36 mouse cellular contexts compared by ENCODE assay signal in the genomic region with DNA sequence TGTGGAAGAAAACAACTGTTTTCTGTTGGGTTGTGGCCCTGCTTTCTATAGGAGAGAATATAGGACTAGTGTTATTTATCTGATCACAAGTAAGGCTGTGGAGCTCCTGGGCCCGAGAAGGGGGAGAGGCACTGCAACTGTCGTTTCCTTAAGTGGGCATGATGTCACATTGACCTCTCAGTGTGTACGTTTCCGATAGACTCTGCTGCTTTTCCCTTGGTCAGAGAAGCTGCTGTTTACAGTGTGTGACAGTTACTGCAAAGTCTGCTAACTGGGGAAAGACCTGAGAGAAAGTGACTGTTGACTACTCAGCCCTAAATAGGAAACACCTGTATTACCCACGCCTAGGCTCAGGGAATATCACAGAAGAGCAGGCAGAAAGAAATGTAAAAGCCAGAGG. TPM values are rescaled to one million over a fixed set of nuclear protein-coding genes. Genes with fewer than 3 reads are reported as not detected.
DNase-seq lines count a peak whose midpoint lies in the region; ATAC-seq and TF ChIP-seq lines count a peak whose summit lies in the region.
"Had no signal": no experiment of that assay in that cellular context is flagged by ENCODE, and none has a peak within 500 bp of the region (broad histone marks: within the 10 kb centered on the region; RNA-seq: fewer than 3 reads in every experiment).

No protein-coding gene starts in this region.

- DNase-seq in heart, postnatal 0 days (ENCODE audit: low spot score) = no peak
- DNase-seq in heart, adult 11 months = no peak
- DNase-seq in 416B (ENCODE audit: low read depth) = peak; percentile 90
- DNase-seq in embryonic facial prominence, embryonic 10.5 days (ENCODE audit: low spot score) = no peak
- peak; percentile 53 for DNase-seq in thymus, postnatal 0 days (ENCODE audit: low spot score)
- DNase-seq in right cerebral cortex, postnatal 4 days = no peak
- no peak for DNase-seq in urinary bladder, postnatal 4 days (ENCODE audit: low spot score in 2 of 2)
- DNase-seq: adrenal gland, adult 2 months; B cell, adult 2 months; cerebellum, adult 2 months; cerebellum, postnatal 14 days; forebrain, postnatal 0 days; gastrocnemius, postnatal 10 days; heart, postnatal 4 days; kidney, adult 18-20 months; kidney, postnatal 25 days; liver, embryonic 13.5 days; lung, adult 2 months; lung, postnatal 10 days; right cerebral cortex, postnatal 25 days; spleen, adult 18-20 months had no signal

- peak overlapping the region; percentile 15; the same call in 1 of the 2 replicates for H3K27ac ChIP-seq in heart, postnatal 0 days (ENCODE audit: low read depth)
- H3K27ac ChIP-seq in embryonic facial prominence, embryonic 10.5 days (replicated peaks) = 0 out of 2 replicates have a peak overlapping the region, but pooled peaks have one; percentile 19
- H3K27ac ChIP-seq: forebrain, embryonic 12.5 days; kidney, embryonic 15.5 days; left cerebral cortex, adult 2 months; limb, embryonic 12.5 days; liver, embryonic 13.5 days; stomach, postnatal 0 days had no signal

- no peak for ATAC-seq in heart, postnatal 0 days (ENCODE audit: insufficient read depth, low read depth)
- ATAC-seq in erythroblast, adult 5-6 weeks (replicated peaks; ENCODE audit: low FRiP score, poor library complexity, severe bottlenecking) = no peak
- ATAC-seq: forebrain, postnatal 0 days; hindbrain, embryonic 16.5 days; midbrain, embryonic 16.5 days had no signal

- no peak overlapping the region for H3K9ac ChIP-seq in heart, postnatal 0 days (replicated peaks; ENCODE audit: low read depth, low read length)
- H3K9ac ChIP-seq: forebrain, embryonic 12.5 days; forebrain, postnatal 0 days; kidney, embryonic 15.5 days; limb, embryonic 12.5 days; liver, embryonic 13.5 days had no signal

- H3K36me3 ChIP-seq in heart, postnatal 0 days (replicated peaks; ENCODE audit: control insufficient read depth, insufficient read depth, low read length) = no peaks in the 10 kb centered on the region
- H3K36me3 ChIP-seq in embryonic facial prominence, embryonic 10.5 days (replicated peaks) = no peaks in the 10 kb centered on the region
- H3K36me3 ChIP-seq: forebrain, embryonic 12.5 days; kidney, embryonic 15.5 days; limb, embryonic 12.5 days; liver, embryonic 13.5 days had no signal

- no peak for TF ChIP-seq CTCF in heart, postnatal 0 days (IDR thresholded peaks at IDR 0.05; ENCODE audit: low read depth)

- H3K4me2 ChIP-seq in heart, postnatal 0 days (ENCODE audit: low read depth, low read length) = no peak overlapping the region
- H3K4me2 ChIP-seq: forebrain, embryonic 12.5 days; kidney, embryonic 15.5 days; limb, embryonic 12.5 days; liver, embryonic 13.5 days; midbrain, embryonic 11.5 days had no signal

- H3K4me3 ChIP-seq in heart, postnatal 0 days (ENCODE audit: low read depth, low read length) = no peak overlapping the region
- H3K4me3 ChIP-seq in embryonic facial prominence, embryonic 10.5 days = no peak overlapping the region
- H3K4me3 ChIP-seq: forebrain, embryonic 12.5 days; kidney, embryonic 15.5 days; left cerebral cortex, adult 2 months; limb, embryonic 12.5 days; liver, embryonic 13.5 days had no signal

- H3K27me3 ChIP-seq in heart, postnatal 0 days (ENCODE audit: control insufficient read depth, insufficient read depth, low read length) = no peaks in the 10 kb centered on the region
- H3K27me3 ChIP-seq in embryonic facial prominence, embryonic 10.5 days (replicated peaks; ENCODE audit: low read depth, poor library complexity, severe bottlenecking) = no peaks in the 10 kb centered on the region
- H3K27me3 ChIP-seq: kidney, embryonic 15.5 days; limb, embryonic 12.5 days; liver, embryonic 13.5 days had no signal

- 22% methylated on average over 5 of the region's 5 CpGs for WGBS in heart, postnatal 0 days
- 32% methylated on average over 5 of the region's 5 CpGs for WGBS in embryonic facial prominence, embryonic 10.5 days

- no peaks in the 10 kb centered on the region for H3K4me1 ChIP-seq in heart, postnatal 0 days (ENCODE audit: control insufficient read depth, insufficient read depth)
- peaks cover 27% of the 10 kb centered on the region for H3K4me1 ChIP-seq in embryonic facial prominence, embryonic 10.5 days

- no peaks in the 10 kb centered on the region for H3K9me3 ChIP-seq in heart, postnatal 0 days (replicated peaks; ENCODE audit: control insufficient read depth, low read length)
- H3K9me3 ChIP-seq in embryonic facial prominence, embryonic 10.5 days = no peaks in the 10 kb centered on the region
- H3K9me3 ChIP-seq: forebrain, embryonic 12.5 days; kidney, embryonic 15.5 days; limb, embryonic 12.5 days; liver, embryonic 13.5 days had no signal

- no peak for TF ChIP-seq EP300 in heart, postnatal 0 days (IDR thresholded peaks at IDR 0.05; ENCODE audit: low read depth)

RNA-seq across cellular contexts. Expression of a gene that starts 3.9 kb away (rescaled TPM):
- total RNA-seq in heart, postnatal 0 days (2014; rRNA removed; ENCODE audit: low replicate concordance) = 38.1 and 46.2 TPM in 2 replicates
- 49.8 and 53.9 TPM in 2 replicates for polyA plus RNA-seq in heart, postnatal 0 days (2015; fragmentation: Nextera tagmentation; extraction: Ambion mirVana)
- 105 and 112 TPM in 2 replicates for polyA plus RNA-seq in embryonic facial prominence, embryonic 10.5 days (2016; fragmentation: Nextera tagmentation; extraction: Ambion mirVana)
- polyA plus RNA-seq in thymus, postnatal 0 days (2015; fragmentation: Nextera tagmentation; extraction: Ambion mirVana) = 213 and 218 TPM in 2 replicates
- 18.8 and 28.4 TPM in 2 replicates for total RNA-seq in erythroblast, adult 5-6 weeks (2015; ENCODE audit: low replicate concordance)
- total RNA-seq in erythroblast, adult 5-6 weeks (2017; ENCODE audit: low replicate concordance) = 15.3 and 17.0 TPM in 2 replicates

RNA-seq across cellular contexts. Expression of a gene that starts 53.5 kb away (rescaled TPM):
- not detected in 2 replicates for total RNA-seq in heart, postnatal 0 days (2014; rRNA removed; ENCODE audit: low replicate concordance)
- 11.1 TPM in 1 of 2 replicates, not detected in the other for polyA plus RNA-seq in heart, postnatal 0 days (2015; fragmentation: Nextera tagmentation; extraction: Ambion mirVana)
- polyA plus RNA-seq in embryonic facial prominence, embryonic 10.5 days (2016; fragmentation: Nextera tagmentation; extraction: Ambion mirVana) = not detected in 2 replicates
- polyA plus RNA-seq in thymus, postnatal 0 days (2015; fragmentation: Nextera tagmentation; extraction: Ambion mirVana) = 8.7 and 12.5 TPM in 2 replicates
- total RNA-seq in erythroblast, adult 5-6 weeks (2015; ENCODE audit: low replicate concordance) = not detected in 2 replicates
- total RNA-seq in erythroblast, adult 5-6 weeks (2017; ENCODE audit: low replicate concordance) = not detected in 2 replicates
- total RNA-seq: adrenal gland, adult 2 months; adrenal gland, postnatal 4 days; forebrain, postnatal 0 days; gastrocnemius, postnatal 10 days; heart, postnatal 4 days; layer of hippocampus, adult 18-20 months; layer of hippocampus, postnatal 14 days; left cerebral cortex, adult 2 months; left cerebral cortex, postnatal 25 days; neutrophil, adult 5-6 weeks had no signal
- polyA plus RNA-seq: adrenal gland, adult 2 months; cerebellum, adult 2 months; hindbrain, embryonic 16.5 days; limb, embryonic 12.5 days; midbrain, embryonic 11.5 days; neural tube, embryonic 11.5 days had no signal

Comparison
In these comparisons a context has a peak if more than half of its experiments do, and no peak if none do; other contexts are left out.
1. DNase-seq: peak in 416B (single experiment) and thymus, postnatal 0 days (single experiment); none in heart, postnatal 0 days (single experiment), heart, adult 11 months (single experiment), embryonic facial prominence, embryonic 10.5 days (single experiment), right cerebral cortex, postnatal 4 days (single experiment) and urinary bladder, postnatal 4 days (0 of 2).